Mouse (Mus musculus) layer of hippocampus, adult 9-10 months (tissue): ENCODE measurements at regions not wholly inside any gene's neighbourhood (a gene's known extent, or its start where the extent isn't known, plus 50 kb on each side); places are given as distances from the start of the nearest gene placed in this dataset.

ENCODE experiments used
- DNase-seq: peaks from one replicate; pipeline ENCODE4 v3.0.0; 2022; ENCODE audit warnings: low spot score

DNA sequence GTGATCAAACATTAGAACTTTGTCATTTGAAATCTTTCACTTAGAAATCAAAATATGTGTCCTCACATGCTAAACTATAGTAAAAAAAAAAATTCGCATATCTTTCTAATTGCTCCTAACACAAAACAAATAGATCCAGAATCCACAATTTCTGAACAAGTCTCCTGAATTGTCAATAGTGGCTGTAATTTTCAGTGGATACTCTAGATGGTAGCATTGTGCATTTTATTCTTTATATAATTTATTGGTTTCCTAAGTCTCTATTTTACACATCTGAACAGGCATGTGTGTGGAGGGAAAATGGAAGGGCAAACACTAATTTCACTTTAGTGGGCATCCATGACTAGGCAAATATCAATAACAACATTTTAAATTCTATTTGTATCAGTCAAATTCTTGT, 63.7 kb upstream of the Tnmd start:
- DNase-seq = peak; percentile 31

DNA sequence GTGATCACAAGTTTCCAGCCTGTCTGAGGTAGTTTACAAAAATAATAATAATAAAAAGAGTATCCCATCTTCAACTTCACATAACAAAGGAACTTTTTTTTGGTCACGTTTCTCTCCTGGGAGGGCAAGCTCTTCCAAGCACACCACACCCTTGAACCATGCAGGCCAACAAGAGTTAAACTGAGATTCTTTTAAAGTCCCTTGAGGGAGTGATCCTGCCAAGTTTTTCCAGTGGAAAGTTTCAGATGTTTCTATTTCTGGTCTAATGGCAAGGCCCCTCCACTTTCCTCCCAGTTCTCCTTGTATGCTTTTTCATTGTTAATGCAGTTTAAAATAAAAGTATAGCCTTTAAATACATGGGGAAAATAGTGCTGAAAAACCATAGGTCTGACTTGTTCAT, 65.2 kb upstream of the Pcdh19 start:
- no peak for DNase-seq

DNA sequence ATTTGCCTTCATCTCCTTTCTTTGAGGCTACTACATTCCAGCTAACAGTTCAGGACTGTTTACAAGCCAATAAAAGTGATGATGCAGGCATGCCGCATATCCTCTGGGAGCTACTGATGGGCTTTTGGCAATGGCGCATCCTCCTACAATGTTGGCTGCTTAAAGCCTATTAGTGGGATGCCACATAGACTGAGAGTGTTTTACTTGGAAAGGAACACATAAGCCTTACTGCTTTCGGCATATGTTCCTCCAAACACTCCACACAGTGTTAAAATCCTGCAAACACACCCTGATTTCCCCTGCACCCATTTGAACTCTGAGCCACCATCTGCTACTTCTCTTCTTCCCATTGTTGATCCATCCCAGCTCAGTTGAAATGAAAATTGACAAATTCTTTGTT, 63.4 kb upstream of the Pcdh19 start:
- DNase-seq = no peak

DNA sequence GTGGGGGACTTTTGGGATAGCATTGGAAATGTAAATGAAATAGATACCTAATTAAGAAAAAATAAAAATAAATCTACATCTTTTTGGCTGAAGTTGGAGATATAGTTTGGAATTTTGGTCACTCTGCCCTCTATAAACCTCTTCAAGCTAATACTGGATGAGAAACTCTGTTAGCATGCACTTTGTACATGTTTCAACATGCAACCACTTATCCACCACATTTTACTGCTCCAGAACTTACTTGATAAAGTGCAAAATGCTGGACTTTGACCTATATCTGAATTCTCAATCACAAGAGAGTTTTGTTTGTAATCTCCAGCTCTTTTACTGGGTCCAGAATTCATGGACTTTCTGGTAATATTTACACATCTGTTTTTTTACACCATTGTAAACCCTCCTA, 54.7 kb upstream of the Pcdh19 start:
- no peak for DNase-seq

DNA sequence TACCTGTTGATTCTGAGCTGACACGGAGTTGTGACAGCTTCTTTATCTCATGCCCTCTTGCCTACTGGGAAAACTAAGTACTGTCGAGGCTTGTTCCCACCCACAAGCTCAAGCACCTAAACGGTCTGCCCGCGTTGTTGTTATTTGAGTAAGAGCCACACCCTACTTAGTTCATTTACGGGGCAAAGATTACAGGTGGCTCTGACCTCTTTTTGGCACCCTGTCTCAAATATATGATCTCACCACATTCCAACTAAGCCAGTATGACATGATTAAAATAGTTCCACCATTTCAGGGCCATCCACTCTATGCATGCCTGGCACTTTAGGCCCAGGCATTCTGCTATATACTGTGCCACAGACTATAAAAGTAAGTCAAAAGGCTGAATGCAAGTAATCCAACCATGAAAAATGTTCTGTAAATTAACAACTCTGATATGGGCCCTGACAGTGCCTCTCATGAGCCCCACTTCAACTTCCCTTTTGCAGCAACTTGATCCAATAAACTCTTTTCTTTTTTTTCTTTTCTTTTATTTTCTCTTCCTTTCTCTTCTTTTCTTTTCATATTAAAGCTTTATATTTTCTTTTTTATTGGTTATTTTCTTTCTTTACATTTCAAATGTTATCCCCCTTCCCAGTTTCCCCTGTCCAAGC, 50.3 kb upstream of the Pcdh19 start:
- DNase-seq = no peak
